Mouse (Mus musculus): ENCODE measurements around the gene Ube2e1. TPM values are rescaled to one million over a fixed set of nuclear protein-coding genes. Genes with fewer than 3 reads are reported as not detected.
"Not testable (repeated sequence)": the region's sequence is repeated elsewhere in the genome, so short reads cannot be mapped to it uniquely, and the experiment has no call there.

The Ube2e1 gene
- total RNA-seq, 4 experiments from 2014 or later, result 94.7 to 105 (median 99.1) TPM

DNA sequence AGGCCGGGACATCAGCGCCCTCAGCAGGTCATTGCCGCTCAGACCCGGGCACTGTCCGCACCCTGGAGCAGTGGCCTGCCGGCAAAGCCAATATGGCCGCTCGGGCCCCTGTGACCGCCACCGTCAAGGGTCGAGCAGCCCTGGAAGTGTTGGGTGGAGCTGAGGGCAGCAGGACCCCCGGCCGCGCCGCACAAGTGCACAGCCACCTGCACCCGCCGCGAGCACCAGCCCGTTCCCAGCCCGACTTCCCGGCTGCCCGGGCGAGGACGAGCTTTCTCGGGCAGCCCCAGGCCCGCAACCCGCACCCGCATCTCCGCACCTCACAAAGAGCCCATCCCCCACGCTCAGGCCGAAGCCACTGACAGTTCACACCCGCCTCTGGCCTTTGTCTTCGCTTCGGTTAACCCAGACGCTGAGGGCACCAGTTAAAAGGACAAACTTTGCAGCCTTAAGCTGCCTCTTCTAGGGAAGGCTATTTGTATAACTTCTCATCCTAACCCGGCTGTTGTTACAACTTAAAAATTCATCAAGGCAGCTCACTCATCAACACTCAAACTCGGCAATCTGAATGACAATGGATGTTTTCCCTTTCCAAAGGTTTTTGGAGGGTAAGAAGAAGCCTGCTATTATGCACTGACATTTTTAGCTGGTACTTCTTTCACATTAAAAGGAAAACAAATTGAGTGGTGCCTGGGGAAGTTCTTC is 4.5 kb downstream of the Ube2e1 start:
- peak in 1 of 2 experiments; percentile 13 for DNase-seq (ENCODE audit: low spot score in 2 of 2)

DNA sequence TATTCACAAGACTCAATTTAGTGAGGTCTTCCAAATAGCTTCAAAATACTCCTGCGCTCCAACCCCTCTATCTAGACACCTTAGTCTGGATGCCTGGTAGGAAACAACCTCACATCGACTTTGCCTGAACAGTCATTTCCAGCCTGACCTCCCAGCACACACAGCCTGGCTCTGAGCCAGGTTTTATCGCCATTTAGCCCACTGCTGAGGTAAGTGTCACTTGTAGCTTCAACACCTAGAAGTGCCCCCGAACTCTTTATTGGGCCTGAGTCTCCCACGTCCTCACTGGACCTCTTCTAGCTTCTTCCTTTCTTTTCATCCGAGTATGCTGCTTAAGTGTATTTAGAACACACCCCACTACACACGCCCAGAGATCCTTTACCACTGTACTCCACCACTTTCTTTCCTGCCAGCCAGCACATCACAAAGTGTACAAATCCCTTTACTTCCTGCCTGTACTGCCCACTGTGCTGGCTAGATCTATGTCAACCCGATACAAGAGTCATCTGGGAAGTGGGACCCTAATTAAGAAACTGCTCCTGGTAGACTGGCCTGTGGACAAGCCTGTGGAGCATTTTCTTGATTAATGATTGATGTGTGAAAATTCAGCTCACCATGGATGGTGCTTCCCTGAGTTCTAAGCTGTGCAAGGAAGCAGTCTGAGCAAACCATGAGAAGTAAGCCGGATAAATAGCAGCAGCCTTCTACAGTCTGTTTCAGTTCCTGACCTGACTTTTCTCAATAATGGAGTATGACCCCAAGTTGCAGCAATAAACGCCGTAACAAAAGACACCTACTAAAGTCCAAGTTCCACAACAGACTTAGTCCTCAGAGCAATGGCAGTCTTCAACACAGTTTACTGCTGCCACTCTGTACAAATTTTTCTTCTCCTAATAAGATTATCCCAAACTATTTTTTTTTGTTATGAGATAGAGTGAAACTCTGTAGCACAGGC is 13.9 kb downstream of the Ube2e1 start:
- DNase-seq (ENCODE audit: low spot score in 2 of 2), result no peak

DNA sequence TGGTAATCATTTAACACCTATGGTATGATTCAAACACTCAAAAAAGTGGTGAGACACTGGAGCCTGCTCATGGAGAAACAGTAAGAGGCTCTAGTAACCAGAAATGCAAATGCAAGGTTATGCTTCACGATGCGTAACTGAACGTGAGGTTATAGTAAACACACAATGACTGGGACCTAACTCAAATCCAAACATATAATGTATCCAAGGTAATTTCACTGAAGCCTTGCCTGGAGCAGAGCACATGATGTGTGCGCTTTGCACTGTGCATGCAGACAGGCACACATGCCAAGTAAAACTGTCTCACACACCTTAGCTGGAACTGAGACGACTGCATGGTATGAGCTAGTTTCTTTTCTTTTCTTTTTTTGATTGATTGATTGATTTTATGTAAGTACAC is 27.5 kb downstream of the Ube2e1 start:
- DNase-seq (ENCODE audit: low spot score in 2 of 2), result no peak

DNA sequence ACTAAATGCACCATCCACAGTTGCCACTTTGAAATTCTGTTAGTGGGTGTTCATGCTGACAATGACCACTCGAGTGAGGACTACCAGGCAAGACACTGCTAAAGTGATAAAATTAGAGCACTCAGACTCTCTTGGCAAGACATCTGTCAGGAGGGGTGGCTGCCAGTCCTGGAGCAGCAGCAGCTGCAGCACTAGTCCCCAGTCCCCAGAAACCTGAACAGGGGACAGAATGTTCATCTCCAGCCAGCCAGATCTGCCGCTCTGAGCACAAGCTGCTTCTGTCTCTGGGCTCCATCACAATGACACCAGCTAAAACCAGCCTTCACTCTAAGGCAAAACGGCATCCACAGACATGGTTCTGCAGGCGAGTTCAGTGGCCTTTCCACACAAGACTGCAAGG is 28.4 kb downstream of the Ube2e1 start:
- DNase-seq (ENCODE audit: low spot score in 2 of 2), result peak; percentile 79 to 84

DNA sequence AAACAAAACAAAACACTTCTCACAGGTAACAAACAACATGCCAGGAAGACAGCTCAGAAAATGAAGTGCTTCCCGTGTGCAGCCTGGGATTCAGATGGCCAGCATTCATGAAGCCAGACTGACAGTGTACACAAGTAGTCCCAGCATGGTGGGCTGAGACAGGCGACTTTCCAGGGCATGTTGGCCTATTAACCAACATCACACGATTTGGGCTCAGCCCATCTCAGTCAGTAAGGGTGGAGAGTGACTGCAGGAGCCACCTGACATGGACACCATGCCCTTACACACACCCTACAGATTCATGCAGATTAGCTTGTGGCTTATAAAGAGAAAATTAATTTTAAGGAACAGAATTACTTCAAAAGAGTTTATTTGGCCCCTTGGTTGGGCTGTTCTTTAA is 28.9 kb downstream of the Ube2e1 start:
- peak in 1 of 2 experiments; percentile 21 for DNase-seq (ENCODE audit: low spot score in 2 of 2)

DNA sequence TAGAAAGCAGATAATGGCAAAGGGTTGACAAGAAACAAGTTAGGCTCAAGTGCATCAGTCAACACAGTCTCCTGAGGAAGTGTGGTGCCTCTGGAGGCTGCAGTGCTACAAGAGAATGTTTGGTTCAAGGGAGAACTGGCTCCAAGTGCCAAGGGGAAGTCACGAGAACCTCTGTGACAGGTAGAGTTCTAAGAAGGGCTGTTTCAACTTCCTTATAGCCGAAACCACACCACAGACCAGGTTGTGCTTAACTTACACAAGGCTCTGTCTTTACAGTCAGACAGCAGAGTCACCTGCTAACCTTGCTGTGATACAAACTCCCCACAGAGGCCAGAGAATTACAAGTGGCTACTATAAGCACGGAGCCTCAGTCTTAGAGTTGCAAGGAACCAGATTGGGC is 30.1 kb downstream of the Ube2e1 start:
- DNase-seq (ENCODE audit: low spot score in 2 of 2), result no peak

DNA sequence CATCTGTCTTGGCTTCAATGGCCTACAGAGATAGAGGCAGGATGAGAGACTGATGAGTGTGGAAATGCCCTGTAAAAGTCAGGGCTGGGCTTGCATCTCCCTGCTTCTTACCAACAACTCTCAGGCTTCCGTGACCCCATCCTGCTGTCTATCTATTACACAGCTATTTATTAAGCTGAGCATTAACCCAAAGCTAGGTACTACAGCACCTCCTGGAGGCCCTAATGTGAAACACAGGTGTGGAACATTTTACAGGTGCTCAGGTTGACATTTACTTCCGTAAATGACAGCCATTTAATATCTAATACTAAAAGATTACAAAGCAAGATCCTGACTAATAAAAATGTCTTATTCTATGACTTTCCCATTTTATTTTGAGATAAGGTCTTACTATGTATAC is 31.0 kb downstream of the Ube2e1 start:
- DNase-seq (ENCODE audit: low spot score in 2 of 2), result no peak

DNA sequence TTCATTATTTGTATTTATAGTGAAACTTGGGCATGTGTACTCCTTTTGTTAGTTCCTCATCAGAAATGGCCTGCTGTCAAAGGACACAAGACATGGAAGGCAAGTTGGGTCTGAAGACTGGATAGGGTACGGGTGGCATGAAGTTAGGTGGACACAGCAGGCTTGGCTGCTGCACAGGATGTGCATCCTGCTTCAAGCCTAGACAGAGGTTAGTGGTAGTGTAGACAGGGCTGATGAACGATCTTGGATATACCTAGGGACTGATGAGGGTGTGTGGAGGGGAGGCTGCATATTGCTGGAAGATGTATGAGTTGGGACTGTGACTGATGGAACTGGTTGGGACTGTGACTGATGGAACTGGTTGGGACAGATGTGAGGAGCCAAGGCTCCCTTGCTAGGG is 32.8 kb downstream of the Ube2e1 start:
- no peak for DNase-seq (ENCODE audit: low spot score in 2 of 2)

DNA sequence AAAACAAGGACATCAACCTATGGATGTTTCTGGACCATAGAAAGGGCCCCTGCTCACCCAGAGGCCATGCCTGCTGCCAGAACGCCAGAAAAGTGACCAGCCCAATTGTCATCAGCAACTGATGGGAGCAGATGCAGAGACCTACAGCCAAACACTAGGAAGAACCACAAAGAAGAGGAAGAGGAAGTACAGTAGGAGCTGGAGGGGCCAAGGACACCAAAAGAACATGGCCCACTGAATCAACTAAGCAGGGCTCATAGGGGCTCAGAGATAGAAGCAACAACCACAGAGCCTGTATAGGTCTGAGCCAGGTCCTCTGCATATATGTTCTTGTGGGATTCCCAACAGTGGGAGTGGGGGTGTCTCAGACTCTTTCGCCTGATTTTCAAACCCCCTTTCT is 34.2 kb downstream of the Ube2e1 start:
- DNase-seq (ENCODE audit: low spot score in 2 of 2), result no peak

DNA sequence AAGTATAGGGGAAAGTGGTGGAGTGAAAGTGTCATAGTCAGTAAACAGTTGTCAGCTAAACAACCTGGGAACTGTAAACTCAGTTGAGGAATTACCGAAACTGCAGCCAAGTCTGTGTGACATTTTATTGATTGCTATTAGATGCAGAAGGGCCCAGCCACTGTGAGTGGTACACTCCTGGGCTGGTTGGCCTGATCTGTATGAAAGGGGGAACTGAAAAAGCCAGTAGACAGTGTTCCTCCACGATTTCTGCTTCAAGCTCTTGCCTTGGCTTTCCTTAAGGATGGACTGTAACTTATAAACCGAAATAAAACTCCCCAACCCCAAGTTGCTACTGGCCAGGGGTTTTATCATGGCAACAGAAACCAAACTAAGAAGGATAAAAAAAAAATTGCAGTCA is 39.1 kb downstream of the Ube2e1 start:
- no peak for DNase-seq (ENCODE audit: low spot score in 2 of 2)

DNA sequence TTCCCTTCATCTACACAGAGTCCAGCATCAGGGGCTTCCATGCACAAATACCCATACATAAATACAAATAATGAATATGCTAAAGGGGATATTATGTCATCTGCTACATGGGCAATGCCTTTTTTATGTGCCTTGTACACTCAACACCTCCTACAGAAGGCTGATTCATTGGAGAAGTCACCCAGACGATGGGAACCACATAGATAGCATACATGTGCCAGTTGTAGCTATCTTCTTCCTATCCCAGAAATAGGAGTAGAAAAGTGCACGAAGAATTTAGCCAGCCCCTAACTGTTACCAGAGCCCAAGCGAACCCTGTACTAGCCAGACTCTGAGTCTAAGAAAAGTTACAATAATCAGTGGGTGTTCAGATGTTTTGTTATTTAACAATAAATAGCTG is 39.5 kb downstream of the Ube2e1 start:
- DNase-seq (ENCODE audit: low spot score in 2 of 2), result no peak

DNA sequence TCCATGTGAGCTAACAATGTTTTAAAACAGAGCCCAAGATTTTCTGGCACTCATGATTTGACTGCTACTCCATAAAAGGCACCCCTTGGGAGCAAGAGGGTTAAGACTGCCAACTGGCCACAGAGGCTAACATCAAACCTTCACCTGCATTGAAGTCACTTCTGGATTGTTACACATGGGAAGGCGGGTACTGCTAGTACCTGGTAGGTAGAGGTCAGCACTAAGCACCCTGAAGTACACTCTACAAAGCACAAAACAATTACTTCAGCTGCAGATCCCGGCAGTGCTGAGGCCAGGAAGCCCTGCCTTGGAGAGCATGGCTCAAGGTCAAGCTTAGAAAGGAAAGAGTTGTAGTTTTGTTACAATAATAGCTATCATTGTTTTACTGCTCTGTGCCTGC is 44.3 kb downstream of the Ube2e1 start:
- DNase-seq (ENCODE audit: low spot score in 2 of 2), result no peak

DNA sequence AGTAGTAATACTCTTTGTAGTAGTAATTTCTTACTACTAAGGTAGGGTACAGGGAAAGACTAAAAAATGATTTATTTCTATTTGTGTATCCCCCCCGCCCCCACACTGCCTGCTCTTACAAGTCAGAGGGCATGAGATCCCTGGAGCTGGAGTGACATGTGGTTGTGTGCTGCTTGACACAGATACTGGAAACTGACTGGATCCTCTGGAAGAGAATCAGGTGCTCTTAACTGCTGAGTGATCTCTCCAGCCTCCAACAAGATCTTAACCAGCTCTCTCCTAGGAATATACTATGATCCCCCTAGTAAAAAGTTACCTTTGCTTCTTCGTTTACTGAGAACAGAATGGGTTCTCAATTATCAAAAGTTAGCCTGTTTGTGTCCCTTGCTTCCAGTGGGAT is 45.2 kb downstream of the Ube2e1 start:
- no peak for DNase-seq (ENCODE audit: low spot score in 2 of 2)

DNA sequence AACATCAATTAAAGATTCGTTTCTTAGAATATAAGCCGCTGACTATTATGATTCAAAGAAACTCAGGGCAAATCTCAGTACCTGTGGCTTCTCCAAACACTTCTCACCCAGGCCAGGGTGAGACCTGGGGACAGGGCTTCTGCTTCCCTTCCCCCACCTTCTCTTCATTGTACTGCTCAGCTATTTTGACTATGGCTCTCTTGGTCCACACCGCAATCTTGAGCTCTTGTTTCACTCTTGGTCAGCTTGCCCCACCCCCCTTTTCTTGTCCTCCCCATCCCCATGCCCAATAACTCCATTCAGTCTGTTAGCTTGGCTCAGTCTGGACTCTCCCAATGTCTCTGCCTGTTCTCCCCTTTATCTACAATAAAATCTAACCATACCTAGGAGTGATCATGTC is 46.2 kb downstream of the Ube2e1 start:
- no peak for DNase-seq (ENCODE audit: low spot score in 2 of 2)

DNA sequence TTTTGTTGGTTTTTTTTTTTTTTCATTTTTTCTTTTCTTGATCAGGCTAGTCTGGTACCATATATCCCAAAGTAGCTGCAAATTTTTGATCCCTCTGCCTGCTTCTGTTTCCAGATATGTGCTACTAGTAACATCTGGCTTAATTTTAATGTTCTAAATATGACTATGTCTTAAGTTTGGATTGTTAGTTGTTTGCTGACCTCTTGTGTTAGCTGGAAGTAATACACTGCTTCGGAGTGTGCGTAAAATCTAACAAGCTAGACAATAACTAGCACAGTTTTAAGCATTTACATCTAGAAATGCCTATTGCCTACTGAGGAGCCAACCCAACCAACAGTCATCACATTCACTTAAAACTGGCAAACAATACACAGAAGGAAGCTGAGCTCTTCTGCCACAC is 47.1 kb downstream of the Ube2e1 start:
- DNase-seq (ENCODE audit: low spot score in 2 of 2), result no peak

DNA sequence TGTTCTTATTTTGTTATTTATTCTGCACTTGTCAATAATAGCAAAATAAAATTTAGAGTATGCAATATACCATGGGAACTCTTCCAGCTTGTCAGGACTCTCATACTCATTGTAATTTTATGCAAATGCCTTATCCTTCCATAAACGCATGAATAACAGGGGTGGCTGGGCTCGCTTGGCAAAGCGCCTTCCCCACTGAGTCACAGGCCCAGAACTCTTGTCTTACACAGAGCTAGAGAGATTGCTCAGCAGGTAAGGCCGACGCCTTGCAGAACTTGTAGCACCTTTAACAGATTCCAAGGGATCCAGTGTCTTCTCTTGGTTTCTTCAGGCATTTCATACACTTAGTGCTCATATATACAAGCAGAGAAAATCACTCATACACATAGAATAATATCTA is 51.3 kb downstream of the Ube2e1 start:
- DNase-seq (ENCODE audit: low spot score in 2 of 2), result no peak

DNA sequence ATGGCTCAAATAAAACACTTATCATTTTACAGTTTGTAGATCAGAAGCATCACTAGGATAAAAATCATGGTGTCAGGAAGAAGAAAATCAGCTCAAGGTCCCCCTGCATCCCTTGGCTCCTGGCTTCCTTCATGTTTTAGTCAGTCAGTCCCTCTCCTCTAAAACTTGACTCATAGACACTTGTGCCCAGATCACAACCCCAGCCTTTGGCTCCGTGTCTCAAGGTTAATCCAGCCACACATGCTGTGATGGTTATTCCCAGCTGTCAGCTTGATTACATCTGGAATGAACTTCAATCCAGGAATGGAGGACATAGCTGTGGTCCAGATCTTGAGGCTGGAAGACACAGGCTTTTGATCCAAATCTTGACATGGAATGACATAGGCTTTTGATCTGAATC is 57.1 kb downstream of the Ube2e1 start:
- DNase-seq (ENCODE audit: low spot score in 2 of 2), result no peak

DNA sequence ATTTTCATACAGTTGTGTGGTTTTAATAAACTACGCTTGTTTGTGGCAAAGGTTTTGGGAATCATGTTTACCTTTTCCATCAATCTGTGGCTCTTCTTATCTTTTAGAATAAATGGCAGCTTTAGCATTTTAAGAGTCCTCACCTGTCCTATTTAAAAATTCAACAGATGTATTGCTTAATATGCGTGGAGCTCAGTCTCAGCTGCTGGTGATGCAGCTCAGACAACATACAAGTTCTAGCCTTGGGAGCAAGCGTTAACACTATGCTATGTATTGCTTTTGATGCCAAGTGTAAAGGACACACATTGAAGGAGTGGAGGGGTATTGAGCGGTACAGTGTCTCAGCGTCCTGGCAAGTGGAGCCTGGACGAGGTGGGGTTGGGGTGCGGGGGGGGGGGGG is 60.0 kb downstream of the Ube2e1 start:
- no peak for DNase-seq (ENCODE audit: low spot score in 2 of 2)

DNA sequence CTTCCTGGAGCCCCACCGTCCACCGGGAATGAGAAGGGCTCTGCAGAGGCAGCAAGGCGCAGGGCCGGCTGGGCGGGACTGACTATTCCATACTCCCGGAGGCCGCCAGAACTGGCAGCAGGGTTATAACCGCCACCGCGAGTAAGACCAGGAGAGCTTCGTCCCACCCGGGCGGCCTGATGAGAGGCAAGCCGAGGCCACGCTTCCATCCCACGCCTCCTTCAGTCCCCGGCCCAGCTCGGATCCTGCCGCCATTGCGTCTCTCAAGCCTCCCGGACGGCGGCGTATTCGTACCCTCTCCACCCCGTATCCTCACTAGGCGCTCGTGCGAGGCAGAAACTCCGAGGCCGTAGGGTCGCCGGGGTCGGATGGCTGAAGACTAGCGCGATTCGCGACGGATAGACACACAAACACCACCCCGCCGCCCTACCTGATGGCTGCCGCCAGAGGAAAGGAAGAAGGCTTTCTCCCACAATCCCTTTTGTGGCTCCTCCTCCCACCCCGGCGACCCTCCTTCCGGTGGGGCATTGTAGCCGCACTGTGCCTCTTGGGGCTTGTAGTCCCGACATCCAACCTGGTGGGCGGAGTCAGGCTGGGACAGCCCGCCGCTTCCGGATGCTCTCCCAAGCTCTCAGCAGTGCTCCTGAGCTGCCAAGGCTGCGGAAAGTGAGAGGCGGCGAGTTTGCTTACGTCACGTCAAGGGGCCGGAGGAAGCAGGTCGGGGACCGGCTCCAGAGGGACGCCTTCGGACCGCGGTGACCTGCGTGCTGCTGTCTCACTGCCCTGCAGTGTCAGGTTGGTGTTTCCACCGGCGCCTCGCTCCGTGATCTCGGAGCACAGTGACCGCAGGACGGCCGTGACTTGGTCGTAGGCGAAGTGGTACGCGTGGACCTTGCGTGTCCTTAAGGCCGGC is 60.9 kb downstream of the Ube2e1 start, which contains the start of the genes Nkiras1 and Rpl15:
TSS of gene Nkiras1 (plus strand) at position 608 of the 913 bp plus-strand sequence.
TSS of gene Rpl15 (minus strand) at position 863 of the 913 bp plus-strand sequence.
- peak; percentile 98 to 99 for DNase-seq (ENCODE audit: low spot score in 2 of 2)

DNA sequence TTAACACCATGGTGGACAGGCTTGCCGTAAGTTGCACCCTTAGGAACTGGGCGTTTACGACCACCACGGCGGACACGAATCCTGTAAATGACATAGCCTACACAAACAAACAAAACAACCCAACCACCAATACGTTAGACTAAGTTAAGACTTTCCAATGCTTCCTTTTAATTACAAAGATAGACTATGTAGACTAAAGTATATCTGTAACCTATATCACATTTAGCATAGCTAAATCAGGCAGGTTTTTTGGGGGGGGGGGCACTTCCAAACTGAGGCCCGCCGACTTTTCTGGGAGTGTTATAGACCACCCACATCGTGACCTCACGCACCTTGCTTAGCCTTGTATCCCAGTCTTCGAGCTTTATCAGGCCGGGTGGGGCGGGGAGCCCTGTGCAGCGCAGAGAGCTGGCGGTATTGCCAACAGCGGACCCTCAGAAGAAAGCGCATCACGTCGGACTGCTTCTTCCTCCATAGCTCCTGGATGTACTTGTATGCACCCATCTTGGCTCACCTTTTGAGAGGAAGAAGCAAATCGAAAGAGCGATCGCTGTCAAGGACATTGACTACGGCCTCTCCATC is 61.6 kb downstream of the Ube2e1 start:
- not testable (repeated sequence) for DNase-seq (ENCODE audit: low spot score in 2 of 2)

DNA sequence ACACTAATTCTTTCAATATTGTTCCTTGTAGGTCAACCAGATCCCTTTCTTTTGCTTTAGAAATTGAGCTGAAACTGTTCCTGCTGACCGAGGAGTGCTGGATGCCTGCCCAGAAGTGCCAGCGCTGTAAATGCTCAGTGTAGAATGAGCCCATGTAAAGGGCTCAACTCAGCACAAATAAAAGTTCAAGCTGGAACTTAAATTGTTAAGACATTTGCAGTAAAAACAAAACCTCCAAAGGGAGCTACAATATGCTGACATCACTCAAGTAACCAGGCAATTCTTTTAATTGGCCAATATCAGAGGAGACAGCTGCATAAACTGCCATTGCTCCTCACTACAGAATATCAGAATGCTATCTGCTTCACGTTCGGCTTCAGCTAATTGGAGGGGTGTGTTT is 68.2 kb downstream of the Ube2e1 start:
- DNase-seq (ENCODE audit: low spot score in 2 of 2), result no peak
